In the genomic region with DNA sequence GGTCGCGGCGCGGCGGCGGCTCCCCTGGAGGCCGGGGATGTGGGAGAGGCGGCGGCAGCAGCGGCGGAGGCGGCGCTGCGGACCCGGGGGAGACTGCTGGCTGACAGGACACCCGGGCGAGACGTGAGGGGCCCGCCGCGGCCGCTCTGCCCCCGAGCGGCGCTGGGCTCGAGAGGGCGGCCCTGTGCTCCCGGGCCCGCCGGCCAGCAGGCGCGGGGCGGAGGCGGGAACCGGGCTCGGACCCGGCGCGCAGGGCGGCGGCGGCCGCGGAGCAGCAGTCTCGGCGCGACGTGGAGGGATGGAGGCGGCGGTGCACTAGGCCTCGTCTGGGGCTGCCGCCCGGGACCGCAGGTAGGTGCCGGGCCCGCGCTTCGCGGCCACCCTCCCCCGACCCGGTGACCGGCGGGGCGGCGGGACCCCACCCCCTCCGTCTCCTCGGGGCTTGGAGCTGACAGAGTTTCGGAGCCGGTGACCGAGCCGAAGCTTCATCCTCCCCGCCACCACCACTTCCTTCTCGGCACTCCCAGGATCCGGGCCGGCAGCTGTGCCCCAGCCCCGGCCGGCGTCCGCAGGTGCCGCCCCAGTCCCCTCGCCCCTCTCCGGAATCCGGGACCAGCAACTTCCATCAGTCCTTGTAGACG, we compare ENCODE assay signal across 8 mouse cellular contexts. TPM values are rescaled to one million over a fixed set of nuclear protein-coding genes. Genes with fewer than 3 reads are reported as not detected.
DNase-seq lines count a peak whose midpoint lies in the region; ATAC-seq lines count a peak whose summit lies in the region.

A gene (plus strand): TSS at position 261 of the 641 bp plus-strand sequence.

- peak within 1 kb of the TSS; percentile 91 for H3K4me3 ChIP-seq in embryonic facial prominence, embryonic 10.5 days
- H3K4me3 ChIP-seq in limb, embryonic 13.5 days: peak within 1 kb of the TSS; percentile 88
- peak within 1 kb of the TSS; percentile 89 for H3K4me3 ChIP-seq in midbrain, embryonic 14.5 days (replicated peaks; ENCODE audit: low read depth, low read length)

- H3K27me3 ChIP-seq in embryonic facial prominence, embryonic 10.5 days (replicated peaks; ENCODE audit: low read depth, poor library complexity, severe bottlenecking): no peaks in the 10 kb centered on the region
- no peaks in the 10 kb centered on the region for H3K27me3 ChIP-seq in limb, embryonic 13.5 days
- no peaks in the 10 kb centered on the region for H3K27me3 ChIP-seq in midbrain, embryonic 14.5 days (ENCODE audit: control insufficient read depth, insufficient read depth, low read length)

- no peaks in the 10 kb centered on the region for H3K36me3 ChIP-seq in embryonic facial prominence, embryonic 10.5 days (replicated peaks)
- H3K36me3 ChIP-seq in limb, embryonic 13.5 days: no peaks in the 10 kb centered on the region
- no peaks in the 10 kb centered on the region for H3K36me3 ChIP-seq in midbrain, embryonic 14.5 days (ENCODE audit: control insufficient read depth, insufficient read depth, low read length)

- H3K27ac ChIP-seq in embryonic facial prominence, embryonic 10.5 days (replicated peaks): peak within 1 kb of the TSS; percentile 99
- peak within 1 kb of the TSS; percentile 98 for H3K27ac ChIP-seq in limb, embryonic 13.5 days
- H3K27ac ChIP-seq in midbrain, embryonic 14.5 days (replicated peaks; ENCODE audit: low read depth, low read length): peak within 1 kb of the TSS; percentile 98

- peak; percentile 25 for DNase-seq in layer of hippocampus, adult 11-12 months (ENCODE audit: low spot score)
- DNase-seq in layer of hippocampus, adult 9-10 months (ENCODE audit: low spot score): no peak
- DNase-seq in embryonic facial prominence, embryonic 10.5 days (ENCODE audit: low spot score): peak; percentile 79
- DNase-seq in heart, adult 11 months: peak; percentile 97
- peak; percentile 50 for DNase-seq in kidney, adult 11 months
- DNase-seq in midbrain, embryonic 14.5 days: peak; percentile 71
- DNase-seq in spleen, postnatal 14 days (ENCODE audit: low spot score in 2 of 2): peak; percentile 43 to 57

- no peaks in the 10 kb centered on the region for H3K9me3 ChIP-seq in embryonic facial prominence, embryonic 10.5 days
- no peaks in the 10 kb centered on the region for H3K9me3 ChIP-seq in limb, embryonic 13.5 days
- no peaks in the 10 kb centered on the region for H3K9me3 ChIP-seq in midbrain, embryonic 14.5 days (ENCODE audit: control insufficient read depth, low read length)

- ATAC-seq in limb, embryonic 13.5 days (ENCODE audit: low FRiP score, low read depth): peak; percentile 77
- ATAC-seq in midbrain, embryonic 14.5 days (ENCODE audit: low FRiP score, low TSS enrichment): peak; percentile 83

- peak within 1 kb of the TSS; percentile 70 for H3K4me2 ChIP-seq in limb, embryonic 13.5 days (replicated peaks)
- H3K4me2 ChIP-seq in midbrain, embryonic 14.5 days (ENCODE audit: low read length): peak within 1 kb of the TSS; percentile 64

- H3K4me1 ChIP-seq in embryonic facial prominence, embryonic 10.5 days: peaks cover 22% of the 10 kb centered on the region
- peaks cover 12% of the 10 kb centered on the region for H3K4me1 ChIP-seq in limb, embryonic 13.5 days
- H3K4me1 ChIP-seq in midbrain, embryonic 14.5 days (ENCODE audit: control insufficient read depth, insufficient read depth, low read length): peaks cover 11% of the 10 kb centered on the region

- peak within 1 kb of the TSS; percentile 99 for H3K9ac ChIP-seq in limb, embryonic 13.5 days
- peak within 1 kb of the TSS; percentile 99 for H3K9ac ChIP-seq in midbrain, embryonic 14.5 days (replicated peaks; ENCODE audit: low read length)

- WGBS in embryonic facial prominence, embryonic 10.5 days: under 1% methylated on average over 83 of the region's 84 CpGs
- under 1% methylated on average over 38 of the region's 84 CpGs for WGBS in limb, embryonic 13.5 days
- under 1% methylated on average over 76 of the region's 84 CpGs for WGBS in midbrain, embryonic 14.5 days

RNA-seq across cellular contexts. Expression of the gene that starts here (rescaled TPM):
- 12.1 and 12.9 TPM in 2 replicates for polyA plus RNA-seq in embryonic facial prominence, embryonic 10.5 days (2016; fragmentation: Nextera tagmentation; extraction: Ambion mirVana)
- polyA plus RNA-seq in limb, embryonic 13.5 days (2015; fragmentation: Nextera tagmentation; extraction: Ambion mirVana): 13.1 and 14.0 TPM in 2 replicates
- polyA plus RNA-seq in midbrain, embryonic 14.5 days (2014; fragmentation: Nextera tagmentation; extraction: Ambion mirVana): 13.7 and 14.0 TPM in 2 replicates
